Mouse (Mus musculus) spleen, adult 2 months (tissue): ENCODE results near the gene Ajm1.

ENCODE experiments used
- CTCF ChIP-seq: fragments of 200-500 bp; IDR thresholded peaks from 2 replicates; pipeline ENCODE4 v1.5.1; 2011; ENCODE audit warnings: mild to moderate bottlenecking, inconsistent platforms; ENCODE audit not compliant: insufficient read depth, insufficient read length, insufficient replicate concordance; ENCODE audit errors: extremely low read depth
- POLR2A ChIP-seq: fragments of 200-500 bp; IDR thresholded peaks from 2 replicates; pipeline ENCODE4 v1.6.1; 2011; ENCODE audit warnings: low read depth, low read length, inconsistent platforms

- TF ChIP-seq CTCF: peak; percentile 34; the same call in 1 of the 2 replicates
- TF ChIP-seq POLR2A: no peak
Measured at GRCm38 (mm10) chr2:25579737-25580460, 1.7 kb downstream of the Ajm1 start.
